Mouse (Mus musculus) adrenal gland, adult 18-20 months (tissue): ENCODE measurements around the gene Sall2. TPM values are rescaled to one million over a fixed set of nuclear protein-coding genes. Genes with fewer than 3 reads are reported as not detected.
"Not testable (repeated sequence)": the region's sequence is repeated elsewhere in the genome, so short reads cannot be mapped to it uniquely, and the experiment has no call there.

Experiments used
- DNase-seq, 2 experiments: peaks; one replicate each; pipeline ENCODE4 v3.0.0; 2021 to 2022; ENCODE audit warnings: low spot score in 2 of 2
- total RNA-seq, 2 experiments: library from RNA; stranded (reverse); gene quantifications; 1 replicate in 1 of 2; 2 replicates in 1 of 2; pipeline ENCODE4 v1.2.3; 2021

Gene Sall2
- total RNA-seq, 2 experiments from 2014 or later, result 4.6 to 5.2 TPM

- DNase-seq, result peak; percentile 81 to 82
These were observed 23.8 kb downstream of the Sall2 start, which contains the start of gene Mettl3 for GRCm38 (mm10) chr14:52304644-52305271. Gene Mettl3, minus strand, starts transcription at chr14:52305128.

- not testable (repeated sequence) for DNase-seq
These were observed 25.0 kb downstream of the Sall2 start for GRCm38 (mm10) chr14:52303517-52303916.

- DNase-seq, result no peak
These were observed 32.9 kb downstream of the Sall2 start for GRCm38 (mm10) chr14:52295558-52296264.

- DNase-seq, result no peak
These were observed 44.4 kb downstream of the Sall2 start for GRCm38 (mm10) chr14:52284191-52284590.

- no peak for DNase-seq
These were observed 44.9 kb downstream of the Sall2 start for GRCm38 (mm10) chr14:52283629-52284028.

- no peak for DNase-seq
These were observed 48.8 kb downstream of the Sall2 start for GRCm38 (mm10) chr14:52279747-52280120.

- peak; percentile 97 to 98 for DNase-seq
These were observed 49.4 kb downstream of the Sall2 start, which contains the start of the genes Tox4 and Rab2b for GRCm38 (mm10) chr14:52278932-52279746. Gene Tox4, plus strand, starts transcription at chr14:52279146. Gene Rab2b, minus strand, starts transcription at chr14:52279545.

GRCm38 (mm10) chr14:52277210-52277609, 51.4 kb downstream of the Sall2 start:
- DNase-seq, result no peak

- DNase-seq, result no peak
These were observed 55.8 kb downstream of the Sall2 start for GRCm38 (mm10) chr14:52272781-52273180.

Other genes with a start within 250 kb of the Sall2 start
- 100 to 1,000 TPM; 285 to 298 TPM for gene Hnrnpc, start 224.7 kb downstream of the Sall2 start, total RNA-seq
- gene Rpgrip1, start 218.1 kb downstream of the Sall2 start, total RNA-seq, result 1 to 10 TPM in 1 of 2 experiments, under 1 TPM in 1; 0.35 to 1.3 TPM
- 10 to 100 TPM; 51.5 to 53.1 TPM for gene Supt16, start 131.3 kb downstream of the Sall2 start, total RNA-seq
- 10 to 100 TPM; 69.1 to 80.0 TPM for gene Chd8, start 71.0 kb downstream of the Sall2 start, total RNA-seq
- 10 to 100 TPM; 64.5 to 66.0 TPM for gene Tox4, start 49.6 kb downstream of the Sall2 start, total RNA-seq
- 10 to 100 TPM; 31.4 to 37.6 TPM for gene Rab2b, start 49.2 kb downstream of the Sall2 start, total RNA-seq
- gene Mettl3, start 23.6 kb downstream of the Sall2 start, total RNA-seq, result 10 to 100 TPM; 36.6 to 46.3 TPM
- not detected for gene Olfr1513, start 27.6 kb upstream of the Sall2 start, total RNA-seq
- not detected for gene Olfr1512, start 50.4 kb upstream of the Sall2 start, total RNA-seq
- not detected for gene Olfr1511, start 68.6 kb upstream of the Sall2 start, total RNA-seq
- not detected for gene Olfr1510, start 85.6 kb upstream of the Sall2 start, total RNA-seq
- gene Olfr1509, start 114.2 kb upstream of the Sall2 start, total RNA-seq, result not detected
- not detected for gene Olfr1508, start 138.7 kb upstream of the Sall2 start, total RNA-seq
- not detected for gene Olfr1507, start 167.0 kb upstream of the Sall2 start, total RNA-seq